Mouse (Mus musculus) cerebellum, postnatal 36 days (tissue): ENCODE results near the gene Gm13306.
"Not testable (repeated sequence)": the region's sequence is repeated elsewhere in the genome, so short reads cannot be mapped to it uniquely, and the experiment has no call there.

Experiments used
- DNase-seq, 2 experiments: peaks; one replicate each; pipeline ENCODE4 v3.0.0; 2021 to 2022; ENCODE audit warnings: mixed read lengths in 2 of 2

Gm13306 gene

GRCm38 (mm10) chr4:42153136-42153535, at the start of gene Gm13306:
Gene Gm13306, plus strand, starts transcription at chr4:42153436.
- not testable (repeated sequence) for DNase-seq

GRCm38 (mm10) chr4:42114517-42114916, 38.7 kb upstream of the Gm13306 start, which contains the start of gene Gm13304:
Gene Gm13304, plus strand, starts transcription at chr4:42114817.
- not testable (repeated sequence) for DNase-seq

- DNase-seq: not testable (repeated sequence)
These were observed 15.3 kb downstream of the Gm13306 start, which contains the start of gene Gm13305 for GRCm38 (mm10) chr4:42168503-42168902. Gene Gm13305, minus strand, starts transcription at chr4:42168603.

- not testable (repeated sequence) for DNase-seq
These were observed 25.0 kb downstream of the Gm13306 start for GRCm38 (mm10) chr4:42178243-42178642.

- DNase-seq: not testable (repeated sequence)
These were observed 30.3 kb downstream of the Gm13306 start for GRCm38 (mm10) chr4:42183234-42184197.

- not testable (repeated sequence) for DNase-seq
These were observed 31.2 kb downstream of the Gm13306 start for GRCm38 (mm10) chr4:42184324-42184979.

- DNase-seq: not testable (repeated sequence)
These were observed 31.7 kb downstream of the Gm13306 start for GRCm38 (mm10) chr4:42184980-42185372.
